Mouse (Mus musculus): ENCODE measurements around the gene Gm45140.

GRCm38 (mm10) chr6:87743281-87743680 lies 92.3 kb downstream of the Gm45140 start:
- no peak for TF ChIP-seq GATA1 (IDR thresholded peaks at IDR 0.05; ENCODE audit: low read length)
- TF ChIP-seq TAL1 (IDR thresholded peaks at IDR 0.05; ENCODE audit: low read length), result no peak
